Mouse (Mus musculus) small intestine, adult 2 months (tissue): Measurements from ENCODE around the gene Bola2.

Experiments used
- CTCF ChIP-seq: fragments of 200-500 bp; IDR thresholded peaks from 2 replicates; pipeline ENCODE4 v1.5.1; 2012; ENCODE audit warnings: low read depth, mild to moderate bottlenecking, control low read depth, inconsistent platforms, low read length, moderate library complexity, mixed read lengths; ENCODE audit not compliant: insufficient replicate concordance, insufficient read length; ENCODE audit errors: extremely low read depth
- POLR2A ChIP-seq: fragments of 200-500 bp; IDR thresholded peaks from 2 replicates; pipeline ENCODE4 v1.6.1; 2012; ENCODE audit warnings: low read depth, mild to moderate bottlenecking, control low read depth, inconsistent platforms, low read length, moderate library complexity

DNA sequence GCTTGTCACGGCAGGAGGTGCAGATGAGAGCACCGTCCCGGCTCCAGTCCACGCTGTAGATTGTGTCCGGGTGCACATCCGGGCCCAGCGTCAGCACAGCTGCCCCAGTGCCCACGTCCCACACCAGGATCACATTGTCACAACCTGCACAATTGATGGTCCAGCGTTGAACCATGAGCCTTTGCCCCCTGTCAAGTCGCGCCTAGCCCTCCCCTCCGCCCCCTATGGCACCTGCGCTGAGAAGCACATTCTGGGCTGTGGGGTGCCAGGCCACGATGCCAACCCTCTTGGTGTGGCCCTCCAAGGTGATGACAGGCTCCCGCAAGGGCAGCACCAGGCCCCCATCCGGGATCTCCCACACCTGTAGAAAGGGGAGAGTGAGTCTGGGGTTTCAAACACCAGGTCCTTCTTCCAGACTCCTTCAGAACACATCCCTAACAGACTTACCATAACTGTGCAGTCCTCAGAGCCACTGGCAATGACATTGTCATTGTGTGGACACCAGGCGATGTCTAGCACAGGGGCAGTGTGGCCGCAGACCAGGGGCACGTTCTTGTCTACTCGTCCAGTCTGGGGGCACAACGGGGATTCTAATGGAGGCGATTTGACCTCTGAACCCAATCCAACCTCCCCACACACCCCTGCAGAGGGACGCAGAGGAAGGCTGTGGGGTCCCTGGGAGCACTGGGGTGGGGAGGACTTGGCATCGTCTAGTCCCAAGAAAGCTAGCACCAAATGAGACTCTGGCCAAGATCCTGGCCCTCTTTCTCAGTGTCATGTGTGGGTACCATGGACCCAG lies 6.6 kb downstream of the Bola2 start:
- TF ChIP-seq CTCF (no peak), POLR2A (no peak)
